Mouse (Mus musculus): ENCODE data around the gene Fam169a.

DNA sequence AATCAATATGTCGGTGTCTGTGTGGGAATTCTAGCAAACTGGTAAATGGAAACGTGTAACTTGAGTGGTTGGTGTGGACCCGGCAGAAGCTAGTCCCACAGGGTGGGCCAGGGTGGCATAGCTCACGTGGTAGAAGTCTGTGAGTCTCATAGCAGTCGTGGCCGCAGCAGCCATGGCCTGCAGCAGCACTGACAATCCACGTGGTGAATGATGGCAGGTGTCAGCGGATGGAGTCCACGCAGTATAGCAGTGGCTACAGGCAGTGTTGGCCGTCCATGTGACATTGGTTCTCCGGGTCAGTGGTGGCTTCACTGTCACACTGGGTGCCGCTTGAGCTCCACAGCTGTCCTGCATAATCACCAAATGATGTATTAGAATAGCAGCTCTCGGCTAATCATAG, 37.0 kb upstream of the Fam169a start:
- TF ChIP-seq E2F4 (IDR thresholded peaks at IDR 0.05; ENCODE audit: insufficient replicate concordance, low read depth, low read length) (no peak), CTCF (conservative IDR thresholded peaks at IDR 0.05 in 1 of 2, IDR thresholded peaks at IDR 0.05 in 1 of 2; ENCODE audit: low read depth in 2 of 2, low read length in 2 of 2) (no peak), POLR2A (IDR thresholded peaks at IDR 0.05; ENCODE audit: low read depth, low read length) (no peak), CHD1 (IDR thresholded peaks at IDR 0.05; ENCODE audit: low read depth, low read length) (no peak), MAX (IDR thresholded peaks at IDR 0.05; ENCODE audit: low read length) (no peak), USF2 (conservative IDR thresholded peaks at IDR 0.05; ENCODE audit: low read depth, low read length) (no peak)

Measured in CH12.LX (cell line).